Mouse (Mus musculus) embryonic facial prominence, embryonic 14.5 days (tissue): ENCODE measurements at regions not wholly inside any gene's neighbourhood (a gene's known extent, or its start where the extent isn't known, plus 50 kb on each side); places are given as distances from the start of the nearest gene placed in this dataset.

ENCODE experiments used
- ATAC-seq: fragments of 200-750 bp; cut with Nextera tagmentation; 2 replicates; pipeline ENCODE4 v1.8.0; 2017; ENCODE audit warnings: low read depth, moderate number of reproducible peaks, moderate TSS enrichment
- DNase-seq: peaks from one replicate; pipeline ENCODE4 v3.0.0-alpha.2; 2015; ENCODE audit warnings: low spot score
- H3K27ac ChIP-seq: fragments of 300-500 bp; sonication (generic); replicated peaks from 2 replicates; pipeline ENCODE4 v1.5.1; 2014; ENCODE audit warnings: low read depth, mild to moderate bottlenecking, low read length, moderate library complexity
- H3K27me3 ChIP-seq: fragments of 300-500 bp; sonication (generic); replicated peaks from 2 replicates; pipeline ENCODE4 v1.6.1; 2014; ENCODE audit warnings: low read length; ENCODE audit not compliant: control insufficient read depth, insufficient read depth
- H3K36me3 ChIP-seq: fragments of 300-500 bp; sonication (generic); 2 replicates; pipeline ENCODE4 v1.6.1; 2014; ENCODE audit warnings: low read length, mixed read lengths; ENCODE audit not compliant: control insufficient read depth, insufficient read depth
- H3K4me1 ChIP-seq: fragments of 300-500 bp; sonication (generic); 2 replicates; pipeline ENCODE4 v1.6.1; 2014; ENCODE audit warnings: antibody characterized with exemption, low read length; ENCODE audit not compliant: control insufficient read depth, insufficient read depth
- H3K4me2 ChIP-seq: fragments of 300-500 bp; sonication (generic); 2 replicates; pipeline ENCODE4 v1.6.1; 2014; ENCODE audit warnings: low read depth, mild to moderate bottlenecking, low read length, moderate library complexity, mixed read lengths
- H3K4me3 ChIP-seq: fragments of 300-500 bp; sonication (generic); 2 replicates; pipeline ENCODE4 v1.5.1; 2014; ENCODE audit warnings: low read depth, mild to moderate bottlenecking, low read length
- H3K9ac ChIP-seq: fragments of 300-500 bp; sonication (generic); 2 replicates; pipeline ENCODE4 v1.6.1; 2014; ENCODE audit warnings: low read depth, mild to moderate bottlenecking, low read length, moderate library complexity, mixed read lengths
- H3K9me3 ChIP-seq: fragments of 300-500 bp; sonication (generic); 2 replicates; pipeline ENCODE4 v1.6.1; 2016; ENCODE audit warnings: low read length; ENCODE audit not compliant: control insufficient read depth
- WGBS: fragments of 180-500 bp; shearing (Covaris S2); extraction: QIAGEN DNeasy Blood & Tissue Kit; methylation state at CpG from one replicate; pipeline ENCODE4 v1.1.7; 2014; 5-methylcytosine and 5-hydroxymethylcytosine counted together

- H3K9ac ChIP-seq, result no peak overlapping the region
- H3K4me2 ChIP-seq, result no peak overlapping the region
- 72% methylated on average over 10 of the region's 10 CpGs for WGBS
- H3K4me3 ChIP-seq, result no peak overlapping the region
- no peaks in the 10 kb centered on the region for H3K9me3 ChIP-seq
- DNase-seq (no peak), ATAC-seq (no peak)
- no peak overlapping the region for H3K27ac ChIP-seq
- 0 out of 2 replicates have a peak, but pooled peaks cover 7% of the 10 kb centered on the region for H3K4me1 ChIP-seq
- no peaks in the 10 kb centered on the region for H3K36me3 ChIP-seq
- H3K27me3 ChIP-seq, result no peaks in the 10 kb centered on the region
These were observed 560.7 kb downstream of the Bnc2 start for GRCm38 (mm10) chr4:84114162-84115040.

DNA sequence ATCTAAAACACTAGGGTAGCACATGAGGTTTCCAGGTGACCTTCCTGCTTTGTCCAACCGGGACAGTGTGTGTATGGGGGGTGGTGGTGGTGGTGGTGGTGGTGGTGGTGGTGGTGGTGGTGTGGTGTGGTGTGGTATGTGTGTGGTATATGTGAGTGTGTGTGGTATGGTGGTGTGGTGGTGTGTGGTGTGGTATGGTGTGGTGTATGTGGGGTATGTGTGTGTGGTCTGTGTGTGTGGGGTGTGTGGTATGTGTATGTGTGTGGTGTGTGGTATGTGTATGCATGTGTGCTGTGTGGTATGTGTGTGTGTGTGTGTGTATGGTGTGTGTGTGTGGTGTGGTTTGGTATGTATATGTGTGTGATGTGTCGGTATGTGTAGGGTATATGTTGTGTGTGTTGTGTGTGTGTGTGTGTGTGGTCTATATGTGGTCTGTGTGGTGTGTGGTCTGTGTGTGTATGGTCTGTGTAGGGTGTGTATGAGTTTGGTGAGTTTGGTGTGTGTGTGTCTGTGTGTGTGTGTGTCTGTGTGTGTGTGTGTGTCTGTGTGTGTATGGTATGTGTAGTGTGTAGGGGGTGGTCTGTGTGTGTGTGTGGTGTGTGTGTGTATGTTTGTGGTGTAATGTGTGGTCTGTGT, 556.7 kb downstream of the Bnc2 start:
- ATAC-seq (no peak), DNase-seq (no peak)
- Histone ChIP-seq H3K9ac (no peak overlapping the region), H3K27ac (no peak overlapping the region), H3K4me2 (no peak overlapping the region), H3K4me3 (no peak overlapping the region), H3K36me3 (no peaks in the 10 kb centered on the region), H3K27me3 (no peaks in the 10 kb centered on the region), H3K9me3 (no peaks in the 10 kb centered on the region), H3K4me1 (peaks cover 13% of the 10 kb centered on the region; the same call in 1 of the 2 replicates)
- WGBS, result 96% methylated on average over 2 of the region's 2 CpGs

- 30% methylated on average over 7 of the region's 7 CpGs for WGBS
- H3K27ac ChIP-seq, result no peak overlapping the region
- no peak overlapping the region for H3K4me2 ChIP-seq
- no peaks in the 10 kb centered on the region for H3K9me3 ChIP-seq
- H3K27me3 ChIP-seq, result no peaks in the 10 kb centered on the region
- H3K4me1 ChIP-seq, result peaks cover 13% of the 10 kb centered on the region; the same call in 1 of the 2 replicates
- no peak for ATAC-seq
- no peak for DNase-seq
- H3K4me3 ChIP-seq, result no peak overlapping the region
- H3K9ac ChIP-seq, result no peak overlapping the region
- H3K36me3 ChIP-seq, result no peaks in the 10 kb centered on the region
These were observed 555.5 kb downstream of the Bnc2 start for GRCm38 (mm10) chr4:84119616-84120015.

DNA sequence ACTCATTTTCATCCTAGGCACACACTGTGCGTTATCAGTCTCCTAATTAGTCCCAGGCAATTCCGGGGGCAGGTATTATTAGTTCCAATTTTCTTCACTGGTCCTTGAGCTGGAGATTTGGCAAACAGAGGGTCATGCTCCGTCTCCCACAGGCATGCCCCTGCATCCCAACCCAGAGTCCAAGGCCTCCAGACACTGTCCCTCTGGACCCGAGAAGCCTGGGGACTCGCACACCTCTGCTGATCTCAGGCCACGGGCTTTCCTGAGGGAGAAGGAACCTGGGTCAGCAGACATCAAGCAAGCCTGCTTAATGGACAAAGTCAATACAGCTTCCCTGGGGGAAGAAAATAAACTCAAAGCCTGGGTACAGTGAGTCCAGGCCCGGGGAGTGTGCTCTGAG, 554.7 kb downstream of the Bnc2 start:
- H3K4me2 ChIP-seq, result no peak overlapping the region
- DNase-seq (no peak), ATAC-seq (no peak)
- WGBS, result 52% methylated on average over 7 of the region's 7 CpGs
- no peak overlapping the region for H3K4me3 ChIP-seq
- H3K27ac ChIP-seq, result no peak overlapping the region
- no peaks in the 10 kb centered on the region for H3K27me3 ChIP-seq
- H3K9ac ChIP-seq, result no peak overlapping the region
- no peaks in the 10 kb centered on the region for H3K36me3 ChIP-seq
- H3K9me3 ChIP-seq, result no peaks in the 10 kb centered on the region
- H3K4me1 ChIP-seq, result peaks cover 13% of the 10 kb centered on the region; the same call in 1 of the 2 replicates

GRCm38 (mm10) chr4:84121442-84121841, 553.6 kb downstream of the Bnc2 start:
- Histone ChIP-seq H3K4me2 (no peak overlapping the region), H3K36me3 (no peaks in the 10 kb centered on the region), H3K9me3 (no peaks in the 10 kb centered on the region), H3K27me3 (no peaks in the 10 kb centered on the region), H3K27ac (no peak overlapping the region), H3K4me3 (no peak overlapping the region), H3K9ac (no peak overlapping the region), H3K4me1 (peaks cover 17% of the 10 kb centered on the region; the same call in 1 of the 2 replicates)
- DNase-seq (peak; percentile 50), ATAC-seq (peak; percentile 35; the same call in 1 of the 2 replicates)
- 47% methylated on average over 10 of the region's 10 CpGs for WGBS

DNA sequence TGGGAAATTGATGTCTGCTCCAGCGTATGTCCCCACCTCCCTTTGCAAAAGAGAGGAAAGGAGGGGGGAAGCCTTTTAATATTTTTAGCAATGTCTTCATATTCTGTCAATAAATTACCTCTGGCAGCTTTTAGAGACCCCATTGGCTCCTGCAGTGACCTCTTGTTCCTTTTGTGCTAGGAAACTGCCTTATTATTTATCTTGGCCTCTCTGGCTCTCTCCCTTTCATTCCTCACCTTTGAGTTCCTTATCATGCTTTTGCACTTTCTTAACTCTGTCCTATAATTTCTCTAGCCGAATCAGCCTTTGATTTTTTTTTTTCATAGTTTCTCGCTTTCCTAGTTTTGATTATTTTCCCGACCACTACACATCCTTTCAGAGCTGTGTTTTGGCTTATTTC, 548.7 kb downstream of the Bnc2 start:
- 54% methylated on average over 4 of the region's 4 CpGs for WGBS

GRCm38 (mm10) chr4:84127380-84127779, 547.7 kb downstream of the Bnc2 start:
- no peak overlapping the region for H3K27ac ChIP-seq
- no peaks in the 10 kb centered on the region for H3K9me3 ChIP-seq
- no peaks in the 10 kb centered on the region for H3K27me3 ChIP-seq
- H3K36me3 ChIP-seq, result no peaks in the 10 kb centered on the region
- no peak overlapping the region for H3K4me2 ChIP-seq
- ATAC-seq, result no peak
- no peak for DNase-seq
- H3K9ac ChIP-seq, result no peak overlapping the region
- H3K4me1 ChIP-seq, result 0 out of 2 replicates have a peak, but pooled peaks cover 9% of the 10 kb centered on the region
- no peak overlapping the region for H3K4me3 ChIP-seq
- WGBS, result 52% methylated on average over 2 of the region's 2 CpGs

More for the DNA sequence above, 548.7 kb downstream of the Bnc2 start:
- H3K27me3 ChIP-seq, result no peaks in the 10 kb centered on the region
- no peak overlapping the region for H3K27ac ChIP-seq
- no peaks in the 10 kb centered on the region for H3K9me3 ChIP-seq
- no peak overlapping the region for H3K9ac ChIP-seq
- H3K4me2 ChIP-seq, result no peak overlapping the region
- peaks cover 16% of the 10 kb centered on the region; the same call in 1 of the 2 replicates for H3K4me1 ChIP-seq
- DNase-seq (no peak), ATAC-seq (no peak)
- no peak overlapping the region for H3K4me3 ChIP-seq
- H3K36me3 ChIP-seq, result no peaks in the 10 kb centered on the region

GRCm38 (mm10) chr4:84130840-84131547, 544.1 kb downstream of the Bnc2 start:
- Histone ChIP-seq H3K4me2 (no peak overlapping the region), H3K27ac (no peak overlapping the region), H3K4me1 (0 out of 2 replicates have a peak, but pooled peaks cover 5% of the 10 kb centered on the region), H3K9ac (no peak overlapping the region), H3K4me3 (no peak overlapping the region), H3K9me3 (no peaks in the 10 kb centered on the region), H3K36me3 (no peaks in the 10 kb centered on the region), H3K27me3 (no peaks in the 10 kb centered on the region)
- 66% methylated on average over 7 of the region's 7 CpGs for WGBS
- no peak for DNase-seq
- no peak for ATAC-seq
